Mouse (Mus musculus): ENCODE results near the gene Kank1. TPM values are rescaled to one million over a fixed set of nuclear protein-coding genes. Genes with fewer than 3 reads are reported as not detected.

Gene Kank1
- polyA plus RNA-seq, 1 experiment from 2014 or later = 23.5 TPM

GRCm38 (mm10) chr19:25383386-25384146, 146.8 kb downstream of the Kank1 start:
- H3K36me3 ChIP-seq (replicated peaks) = peaks cover 3% of the 10 kb centered on the region; the same call in 1 of the 2 replicates
- peak overlapping the region; percentile 26 for H3K27ac ChIP-seq (replicated peaks)
- H3K27me3 ChIP-seq (replicated peaks; ENCODE audit: low read depth, poor library complexity, severe bottlenecking) = no peaks in the 10 kb centered on the region
- DNase-seq (ENCODE audit: low spot score) = peak; percentile 83
- 14% methylated on average over 12 of the region's 12 CpGs for WGBS
- H3K4me3 ChIP-seq = peak overlapping the region; percentile 26; the same call in 1 of the 2 replicates
- no peaks in the 10 kb centered on the region for H3K9me3 ChIP-seq
- H3K4me1 ChIP-seq = peaks cover 20% of the 10 kb centered on the region

- H3K36me3 ChIP-seq (replicated peaks) = no peaks in the 10 kb centered on the region
- H3K4me1 ChIP-seq = peaks cover 20% of the 10 kb centered on the region
- H3K27ac ChIP-seq (replicated peaks) = no peak overlapping the region
- H3K27me3 ChIP-seq (replicated peaks; ENCODE audit: low read depth, poor library complexity, severe bottlenecking) = no peaks in the 10 kb centered on the region
- H3K4me3 ChIP-seq = no peak overlapping the region
- no peak for DNase-seq (ENCODE audit: low spot score)
- H3K9me3 ChIP-seq = no peaks in the 10 kb centered on the region
- WGBS = 77% methylated on average over 8 of the region's 8 CpGs
These were observed 149.2 kb downstream of the Kank1 start for GRCm38 (mm10) chr19:25385981-25386380.

- 78% methylated on average over 16 of the region's 16 CpGs for WGBS
- H3K9me3 ChIP-seq = no peaks in the 10 kb centered on the region
- H3K36me3 ChIP-seq (replicated peaks) = no peaks in the 10 kb centered on the region
These were observed 150.1 kb downstream of the Kank1 start for GRCm38 (mm10) chr19:25386679-25387470.

GRCm38 (mm10) chr19:25387902-25388301, 151.1 kb downstream of the Kank1 start:
- Histone ChIP-seq H3K27me3 (replicated peaks; ENCODE audit: low read depth, poor library complexity, severe bottlenecking) (no peaks in the 10 kb centered on the region), H3K9me3 (no peaks in the 10 kb centered on the region), H3K27ac (replicated peaks) (no peak overlapping the region), H3K36me3 (replicated peaks) (no peaks in the 10 kb centered on the region), H3K4me1 (peaks cover 13% of the 10 kb centered on the region), H3K4me3 (no peak overlapping the region)
- no peak for DNase-seq (ENCODE audit: low spot score)
- 92% methylated on average over 18 of the region's 18 CpGs for WGBS

More at GRCm38 (mm10) chr19:25386679-25387470, 150.1 kb downstream of the Kank1 start:
- no peak overlapping the region for H3K4me3 ChIP-seq
- no peak for DNase-seq (ENCODE audit: low spot score)
- no peak overlapping the region for H3K27ac ChIP-seq (replicated peaks)
- H3K27me3 ChIP-seq (replicated peaks; ENCODE audit: low read depth, poor library complexity, severe bottlenecking) = no peaks in the 10 kb centered on the region
- peaks cover 19% of the 10 kb centered on the region for H3K4me1 ChIP-seq

- DNase-seq (ENCODE audit: low spot score) = no peak
- H3K27me3 ChIP-seq (replicated peaks; ENCODE audit: low read depth, poor library complexity, severe bottlenecking) = no peaks in the 10 kb centered on the region
- no peak overlapping the region for H3K27ac ChIP-seq (replicated peaks)
- WGBS = 95% methylated on average over 11 of the region's 11 CpGs
- H3K36me3 ChIP-seq (replicated peaks) = no peaks in the 10 kb centered on the region
- 0 out of 2 replicates have a peak, but pooled peaks cover 4% of the 10 kb centered on the region for H3K9me3 ChIP-seq
- H3K4me3 ChIP-seq = no peak overlapping the region
- H3K4me1 ChIP-seq = peaks cover 15% of the 10 kb centered on the region
These were observed 155.4 kb downstream of the Kank1 start for GRCm38 (mm10) chr19:25392135-25392534.

GRCm38 (mm10) chr19:25395035-25395434, 158.3 kb downstream of the Kank1 start:
- 17% methylated on average over 10 of the region's 10 CpGs for WGBS
- Histone ChIP-seq H3K36me3 (replicated peaks) (no peaks in the 10 kb centered on the region), H3K4me1 (peaks cover 37% of the 10 kb centered on the region), H3K4me3 (peak overlapping the region; percentile 17; the same call in 1 of the 2 replicates), H3K27me3 (replicated peaks; ENCODE audit: low read depth, poor library complexity, severe bottlenecking) (no peaks in the 10 kb centered on the region), H3K27ac (replicated peaks) (peak overlapping the region; percentile 76), H3K9me3 (0 out of 2 replicates have a peak, but pooled peaks cover 4% of the 10 kb centered on the region)
- peak; percentile 49 for DNase-seq (ENCODE audit: low spot score)

- no peak overlapping the region for H3K4me3 ChIP-seq
- peaks cover 55% of the 10 kb centered on the region for H3K4me1 ChIP-seq
- no peak overlapping the region for H3K27ac ChIP-seq (replicated peaks)
- 97% methylated on average over 6 of the region's 6 CpGs for WGBS
- H3K27me3 ChIP-seq (replicated peaks; ENCODE audit: low read depth, poor library complexity, severe bottlenecking) = no peaks in the 10 kb centered on the region
- 0 out of 2 replicates have a peak, but pooled peaks cover 4% of the 10 kb centered on the region for H3K9me3 ChIP-seq
- no peak for DNase-seq (ENCODE audit: low spot score)
- H3K36me3 ChIP-seq (replicated peaks) = no peaks in the 10 kb centered on the region
These were observed 160.0 kb downstream of the Kank1 start for GRCm38 (mm10) chr19:25396709-25397266.

- WGBS = 25% methylated on average over 9 of the region's 9 CpGs
- H3K27ac ChIP-seq (replicated peaks) = peak overlapping the region; percentile 68
- no peaks in the 10 kb centered on the region for H3K27me3 ChIP-seq (replicated peaks; ENCODE audit: low read depth, poor library complexity, severe bottlenecking)
- H3K9me3 ChIP-seq = 0 out of 2 replicates have a peak, but pooled peaks cover 4% of the 10 kb centered on the region
- peaks cover 60% of the 10 kb centered on the region for H3K4me1 ChIP-seq
- DNase-seq (ENCODE audit: low spot score) = peak; percentile 39
- no peaks in the 10 kb centered on the region for H3K36me3 ChIP-seq (replicated peaks)
- H3K4me3 ChIP-seq = peak overlapping the region; percentile 30; the same call in 1 of the 2 replicates
These were observed 162.9 kb downstream of the Kank1 start for GRCm38 (mm10) chr19:25399511-25400211.

- H3K27ac ChIP-seq (replicated peaks) = peak overlapping the region; percentile 68
These were observed 163.6 kb downstream of the Kank1 start for GRCm38 (mm10) chr19:25400212-25400913.

GRCm38 (mm10) chr19:25401521-25401920, 164.7 kb downstream of the Kank1 start:
- no peak overlapping the region for H3K27ac ChIP-seq (replicated peaks)
- peaks cover 60% of the 10 kb centered on the region for H3K4me1 ChIP-seq
- no peaks in the 10 kb centered on the region for H3K36me3 ChIP-seq (replicated peaks)
- DNase-seq (ENCODE audit: low spot score) = no peak
- no peak overlapping the region for H3K4me3 ChIP-seq
- 0 out of 2 replicates have a peak, but pooled peaks cover 3% of the 10 kb centered on the region for H3K27me3 ChIP-seq (replicated peaks; ENCODE audit: low read depth, poor library complexity, severe bottlenecking)
- 55% methylated on average over 8 of the region's 8 CpGs for WGBS
- H3K9me3 ChIP-seq = no peaks in the 10 kb centered on the region

More at GRCm38 (mm10) chr19:25400212-25400913, 163.6 kb downstream of the Kank1 start:
- 39% methylated on average over 13 of the region's 13 CpGs for WGBS
- peak overlapping the region; percentile 30; the same call in 1 of the 2 replicates for H3K4me3 ChIP-seq
- H3K4me1 ChIP-seq = peaks cover 53% of the 10 kb centered on the region
- DNase-seq (ENCODE audit: low spot score) = peak; percentile 24
- H3K36me3 ChIP-seq (replicated peaks) = no peaks in the 10 kb centered on the region
- 0 out of 2 replicates have a peak, but pooled peaks cover 3% of the 10 kb centered on the region for H3K27me3 ChIP-seq (replicated peaks; ENCODE audit: low read depth, poor library complexity, severe bottlenecking)
- H3K9me3 ChIP-seq = 0 out of 2 replicates have a peak, but pooled peaks cover 4% of the 10 kb centered on the region

- DNase-seq (ENCODE audit: low spot score) = no peak
- no peaks in the 10 kb centered on the region for H3K9me3 ChIP-seq
- H3K4me1 ChIP-seq = peaks cover 66% of the 10 kb centered on the region
- peaks cover 1% of the 10 kb centered on the region for H3K36me3 ChIP-seq (replicated peaks)
- H3K4me3 ChIP-seq = no peak overlapping the region
- H3K27me3 ChIP-seq (replicated peaks; ENCODE audit: low read depth, poor library complexity, severe bottlenecking) = 0 out of 2 replicates have a peak, but pooled peaks cover 3% of the 10 kb centered on the region
- WGBS = 94% methylated on average over 4 of the region's 4 CpGs
- no peak overlapping the region for H3K27ac ChIP-seq (replicated peaks)
These were observed 167.4 kb downstream of the Kank1 start for GRCm38 (mm10) chr19:25404163-25404562.

All from embryonic facial prominence, embryonic 10.5 days (tissue).